Mouse (Mus musculus) myocyte (in vitro differentiated cells): ENCODE data around the gene Mycbp2. TPM values are rescaled to one million over a fixed set of nuclear protein-coding genes. Genes with fewer than 3 reads are reported as not detected.

ENCODE experiments used
- H3K27me3 ChIP-seq: one replicate; pipeline ENCODE4 v1.6.1; 2011; ENCODE audit not compliant: control insufficient read depth, insufficient read depth, insufficient read length
- H3K36me3 ChIP-seq: one replicate; pipeline ENCODE4 v1.6.1; 2011; ENCODE audit not compliant: control insufficient read depth, insufficient read depth
- H3K4me2 ChIP-seq: one replicate; pipeline ENCODE4 v1.6.1; 2011; ENCODE audit warnings: low read depth, control low read depth
- H3K4me3 ChIP-seq: one replicate; pipeline ENCODE4 v1.5.1; 2011; ENCODE audit warnings: mild to moderate bottlenecking, control low read depth, moderate library complexity
- H3K79me2 ChIP-seq: one replicate; pipeline ENCODE4 v1.6.1; 2011; ENCODE audit not compliant: control insufficient read depth, insufficient read depth
- H3ac ChIP-seq: one replicate; pipeline ENCODE4 v1.6.1; 2011; ENCODE audit not compliant: control insufficient read depth, insufficient read length
- CEBPB ChIP-seq: IDR thresholded peaks from 2 replicates; pipeline ENCODE4 v1.6.1; 2011; ENCODE audit warnings: mild to moderate bottlenecking, moderate library complexity; ENCODE audit not compliant: poor library complexity, insufficient read depth, severe bottlenecking
- E2F4 ChIP-seq: IDR thresholded peaks from one replicate; pipeline ENCODE4 v1.6.1; 2011; ENCODE audit warnings: mild to moderate bottlenecking, control low read depth, moderate library complexity; ENCODE audit not compliant: insufficient read depth
- MAX ChIP-seq: IDR thresholded peaks from one replicate; pipeline ENCODE4 v1.6.1; 2011; ENCODE audit warnings: low read depth, mild to moderate bottlenecking, control low read depth
- MYOD1 ChIP-seq, 3 experiments: IDR thresholded peaks; one replicate each; pipeline ENCODE4 v1.6.1; 2011; ENCODE audit warnings: control low read depth in 2 of 3, low read depth in 2 of 3, mild to moderate bottlenecking in 2 of 3, moderate library complexity in 1 of 3; ENCODE audit not compliant: insufficient read length in 2 of 3, control insufficient read depth in 1 of 3
- MYOG ChIP-seq, 3 experiments: IDR thresholded peaks; one replicate each; pipeline ENCODE4 v1.6.1; 2011; ENCODE audit warnings: control low read depth in 2 of 3, low read depth in 2 of 3, mild to moderate bottlenecking in 2 of 3; ENCODE audit not compliant: insufficient read length in 2 of 3, control insufficient read depth in 1 of 3, insufficient read depth in 1 of 3
- POLR2A ChIP-seq: IDR thresholded peaks from one replicate; pipeline ENCODE4 v1.6.1; 2011; ENCODE audit warnings: low read depth, mild to moderate bottlenecking, control low read depth, moderate library complexity; ENCODE audit not compliant: insufficient read length
- POLR2AphosphoS2 ChIP-seq: IDR thresholded peaks from one replicate; pipeline ENCODE4 v1.6.1; 2011; ENCODE audit warnings: low read depth, control low read depth; ENCODE audit not compliant: insufficient read length
- REST ChIP-seq: IDR thresholded peaks from one replicate; pipeline ENCODE4 v1.6.1; 2011; ENCODE audit warnings: mild to moderate bottlenecking, control low read depth, moderate library complexity; ENCODE audit not compliant: insufficient read depth, insufficient read length
- SRF ChIP-seq: IDR thresholded peaks from one replicate; pipeline ENCODE4 v1.6.1; 2011; ENCODE audit warnings: low read depth; ENCODE audit not compliant: control insufficient read depth, insufficient read length
- TCF12 ChIP-seq: IDR thresholded peaks from one replicate; pipeline ENCODE4 v1.6.1; 2011; ENCODE audit warnings: mild to moderate bottlenecking, control low read depth; ENCODE audit not compliant: poor library complexity, insufficient read depth, severe bottlenecking
- TCF3 ChIP-seq: IDR thresholded peaks from one replicate; pipeline ENCODE4 v1.6.1; 2011; ENCODE audit warnings: low read depth, control low read depth; ENCODE audit not compliant: insufficient read length
- USF1 ChIP-seq: IDR thresholded peaks from one replicate; pipeline ENCODE4 v1.6.1; 2011; ENCODE audit warnings: low read depth, mild to moderate bottlenecking, control low read depth, moderate library complexity
- polyA plus RNA-seq: library from polyadenylated mRNA; unstranded; fragments of >200 nt; fragmentation: generic; extraction: Trizol; gene quantifications from one replicate; pipeline ENCODE4 v1.2.1, GENCODE M21; 2012; ENCODE audit warnings: missing spikeins

Mycbp2 gene
- polyA plus RNA-seq, 1 experiment = 7.7 TPM

DNA sequence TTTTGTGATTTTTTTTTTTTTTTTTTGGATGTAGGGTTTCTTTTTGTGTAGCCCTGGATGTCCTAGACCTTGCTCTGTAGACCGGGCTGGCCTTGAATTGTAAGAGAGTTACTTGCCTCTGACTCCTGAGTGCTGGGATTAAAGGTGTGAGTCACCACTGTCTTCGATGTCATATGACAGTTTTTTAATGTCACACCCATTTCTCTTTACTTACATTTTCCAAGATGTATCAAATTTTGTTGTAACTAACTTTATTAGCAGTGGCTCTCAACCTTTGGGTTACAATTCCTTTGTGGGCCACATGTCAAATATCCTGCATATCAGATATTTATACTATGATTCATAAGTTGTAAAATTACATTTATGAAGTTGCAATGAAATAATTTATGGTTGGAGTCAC lies 166.5 kb downstream of the Mycbp2 start:
- TF ChIP-seq CEBPB = no peak
- no peak for TF ChIP-seq E2F4
- no peak for TF ChIP-seq USF1
- TF ChIP-seq POLR2A = no peak
- no peak for TF ChIP-seq TCF3
- TF ChIP-seq MAX = no peak
- no peak for TF ChIP-seq REST
- no peak for TF ChIP-seq POLR2AphosphoS2
- Histone ChIP-seq H3K4me2 (no peak overlapping the region), H3K79me2 (no peaks in the 10 kb centered on the region), H3K4me3 (no peak overlapping the region), H3K27me3 (no peaks in the 10 kb centered on the region), H3ac (no peak overlapping the region), H3K36me3 (peaks cover 9% of the 10 kb centered on the region)

DNA sequence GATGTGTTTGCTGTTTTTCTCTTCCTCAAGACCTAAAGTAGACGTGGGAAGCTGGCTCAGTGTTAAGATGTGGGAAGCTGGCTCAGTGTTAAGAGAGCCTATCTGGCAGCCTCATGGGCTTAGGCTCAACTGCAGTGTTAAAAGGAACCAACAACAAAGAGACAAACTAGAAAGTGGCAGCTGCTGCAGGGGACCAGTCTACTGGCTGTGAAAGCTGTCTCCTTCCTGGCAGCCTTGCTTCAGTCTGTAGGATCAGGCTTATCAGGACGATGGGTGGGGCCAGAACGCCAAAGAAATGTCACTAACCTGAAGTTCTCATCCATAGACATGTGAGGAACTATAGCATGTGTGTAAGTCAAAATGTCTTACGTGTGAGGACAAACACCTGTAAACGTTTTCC lies 183.7 kb downstream of the Mycbp2 start:
- Histone ChIP-seq H3ac (no peak overlapping the region), H3K79me2 (no peaks in the 10 kb centered on the region), H3K4me3 (no peak overlapping the region), H3K36me3 (peaks cover 6% of the 10 kb centered on the region), H3K27me3 (no peaks in the 10 kb centered on the region), H3K4me2 (no peak overlapping the region)
- no peak for TF ChIP-seq MAX
- no peak for TF ChIP-seq SRF
- TF ChIP-seq POLR2AphosphoS2 = no peak
- TF ChIP-seq REST = no peak

DNA sequence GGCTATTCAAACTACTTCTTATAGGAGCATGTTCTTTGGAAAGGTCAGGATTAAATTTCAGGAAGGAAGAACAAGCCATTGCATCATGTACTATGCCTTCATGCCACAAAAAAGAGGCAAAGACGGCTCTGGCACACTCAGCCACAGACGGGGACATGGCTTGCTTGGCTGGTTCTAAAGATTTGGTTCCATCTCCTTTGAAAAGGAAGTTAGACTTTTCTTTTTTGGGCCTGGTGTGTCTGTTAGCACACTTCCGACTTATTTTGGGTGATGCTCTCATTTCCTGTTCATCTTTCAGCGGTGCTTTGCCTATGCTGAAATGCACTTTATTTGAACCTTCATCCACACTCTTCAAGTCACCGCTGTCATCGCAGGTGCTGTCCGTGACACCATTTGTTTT lies 190.9 kb downstream of the Mycbp2 start:
- Histone ChIP-seq H3K4me2 (no peak overlapping the region), H3K79me2 (no peaks in the 10 kb centered on the region), H3K27me3 (no peaks in the 10 kb centered on the region), H3ac (no peak overlapping the region), H3K4me3 (no peak overlapping the region), H3K36me3 (peaks cover 27% of the 10 kb centered on the region)
- TF ChIP-seq E2F4 (no peak), POLR2A (no peak), TCF12 (no peak), POLR2AphosphoS2 (no peak), TCF3 (no peak), SRF (no peak), MYOD1 (IDR thresholded peaks at IDR 0.05; ENCODE audit: control insufficient read depth in 1 of 3, insufficient read length in 2 of 3, low read depth in 2 of 3) (no peak), USF1 (no peak), REST (no peak), MYOG (IDR thresholded peaks at IDR 0.05; ENCODE audit: control insufficient read depth in 1 of 3, insufficient read depth in 1 of 3, insufficient read length in 2 of 3, low read depth in 2 of 3) (no peak)

DNA sequence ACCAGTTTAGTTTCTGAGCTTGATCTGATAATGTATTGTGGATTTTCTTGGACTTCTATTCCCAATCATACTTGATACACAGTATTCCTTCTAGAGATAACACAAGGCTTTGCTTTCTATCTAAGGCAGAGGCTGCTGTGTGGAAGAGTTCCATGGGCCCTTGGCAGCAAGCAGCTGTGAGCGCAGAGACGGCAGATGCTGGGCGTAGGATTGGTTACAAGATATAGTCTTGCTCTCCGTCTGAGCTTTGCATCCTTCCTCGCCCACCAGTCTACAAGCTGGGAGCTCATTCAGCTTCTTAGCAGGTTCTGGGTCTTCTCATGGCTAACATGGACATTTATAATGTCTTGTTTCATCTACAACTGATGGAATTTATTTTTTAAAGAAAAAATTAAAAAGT lies 196.5 kb downstream of the Mycbp2 start:
- Histone ChIP-seq H3K36me3 (peaks cover 32% of the 10 kb centered on the region), H3K27me3 (no peaks in the 10 kb centered on the region), H3ac (no peak overlapping the region), H3K4me2 (no peak overlapping the region), H3K79me2 (no peaks in the 10 kb centered on the region), H3K4me3 (no peak overlapping the region)
- TF ChIP-seq MAX (no peak), REST (no peak), E2F4 (no peak), POLR2AphosphoS2 (no peak), CEBPB (no peak), USF1 (no peak), SRF (no peak)

DNA sequence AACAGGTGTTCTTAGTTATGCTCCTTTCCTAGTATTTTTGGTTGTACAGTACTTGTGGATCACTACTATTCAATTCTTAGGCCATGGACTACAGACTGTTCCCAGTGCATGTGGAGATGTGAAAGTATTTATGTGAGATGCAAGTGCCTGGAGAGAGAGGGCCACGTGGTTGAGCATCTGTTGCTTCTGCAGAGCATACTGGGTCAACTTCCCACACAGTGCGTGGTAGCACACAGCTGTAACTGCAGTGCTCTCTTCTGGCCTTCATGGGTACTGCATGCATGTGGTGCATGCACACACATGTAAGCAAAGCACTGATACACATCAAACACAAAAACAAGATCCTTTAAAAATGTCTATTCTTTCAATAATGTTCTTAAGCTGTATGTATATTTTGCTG lies 214.6 kb downstream of the Mycbp2 start:
- Histone ChIP-seq H3K4me2 (no peak overlapping the region), H3K27me3 (no peaks in the 10 kb centered on the region), H3K36me3 (peaks cover 41% of the 10 kb centered on the region), H3K79me2 (no peaks in the 10 kb centered on the region), H3K4me3 (no peak overlapping the region), H3ac (no peak overlapping the region)
- no peak for TF ChIP-seq TCF12
- TF ChIP-seq TCF3 = no peak

DNA sequence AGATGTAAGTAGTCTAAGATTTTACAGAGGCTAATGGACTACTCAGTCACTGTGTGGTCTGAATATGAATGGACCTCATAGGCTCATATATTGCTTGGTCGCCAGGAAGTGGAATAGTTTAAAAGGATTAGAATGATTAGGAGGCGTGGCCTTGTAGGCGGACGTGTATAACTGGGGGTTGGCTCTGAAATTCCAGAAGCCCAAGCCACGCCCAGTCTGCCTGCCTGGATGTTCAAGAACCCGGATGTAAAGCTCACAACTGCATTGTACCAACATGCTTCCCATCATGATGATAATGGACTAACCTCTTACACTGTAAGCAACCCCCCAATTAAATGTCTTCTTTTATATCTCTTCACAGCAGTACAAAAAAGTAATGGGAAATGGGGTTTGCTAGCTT lies 220.9 kb downstream of the Mycbp2 start:
- no peak overlapping the region for H3ac ChIP-seq
- no peak overlapping the region for H3K4me2 ChIP-seq
- TF ChIP-seq POLR2A (no peak), CEBPB (no peak), MYOG (IDR thresholded peaks at IDR 0.05; ENCODE audit: control insufficient read depth in 1 of 3, insufficient read depth in 1 of 3, insufficient read length in 2 of 3, low read depth in 2 of 3) (no peak), MAX (no peak), REST (no peak), SRF (no peak), USF1 (no peak)
- no peak overlapping the region for H3K4me3 ChIP-seq
- H3K79me2 ChIP-seq = no peaks in the 10 kb centered on the region
- no peaks in the 10 kb centered on the region for H3K27me3 ChIP-seq
- H3K36me3 ChIP-seq = peaks cover 41% of the 10 kb centered on the region
